Mouse (Mus musculus): ENCODE data around the gene Meaf6. TPM values are rescaled to one million over a fixed set of nuclear protein-coding genes. Genes with fewer than 3 reads are reported as not detected.

Gene Meaf6
- polyA plus RNA-seq, 1 experiment: 14.2 TPM

DNA sequence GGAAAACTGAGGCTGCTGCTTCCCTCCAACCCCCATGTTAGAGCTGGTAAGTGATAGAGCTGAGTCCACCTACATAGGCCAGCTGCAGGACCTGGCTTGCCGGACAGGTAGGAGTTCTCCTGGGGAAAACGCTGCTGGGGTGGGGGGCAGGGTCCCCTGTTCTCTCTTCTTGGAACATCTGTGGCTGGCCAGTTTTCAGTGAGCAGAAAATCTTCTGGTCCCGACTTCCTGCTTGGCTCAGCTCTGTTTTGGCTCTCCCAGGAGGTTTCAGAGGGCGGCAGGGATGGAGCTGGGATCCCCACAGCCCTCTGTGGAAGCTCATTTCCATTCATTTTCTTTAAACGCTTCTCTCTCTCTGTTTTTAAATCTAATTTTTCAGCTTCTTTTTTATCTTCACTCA, 64.5 kb downstream of the Meaf6 start:
- DNase-seq: no peak
- Histone ChIP-seq H3K4me1 (ENCODE audit: control insufficient read depth, insufficient read depth, low read length) (no peaks in the 10 kb centered on the region), H3K4me3 (replicated peaks; ENCODE audit: extremely low read depth, low read depth, low read length) (no peak overlapping the region)
- WGBS: 40% methylated on average over 5 of the region's 5 CpGs
- TF ChIP-seq CTCF (IDR thresholded peaks at IDR 0.05; ENCODE audit: insufficient read depth, low read length): no peak
- no peak for TF ChIP-seq POLR2A (IDR thresholded peaks at IDR 0.05; ENCODE audit: borderline replicate concordance, extremely low read depth, low read depth, low read length)

DNA sequence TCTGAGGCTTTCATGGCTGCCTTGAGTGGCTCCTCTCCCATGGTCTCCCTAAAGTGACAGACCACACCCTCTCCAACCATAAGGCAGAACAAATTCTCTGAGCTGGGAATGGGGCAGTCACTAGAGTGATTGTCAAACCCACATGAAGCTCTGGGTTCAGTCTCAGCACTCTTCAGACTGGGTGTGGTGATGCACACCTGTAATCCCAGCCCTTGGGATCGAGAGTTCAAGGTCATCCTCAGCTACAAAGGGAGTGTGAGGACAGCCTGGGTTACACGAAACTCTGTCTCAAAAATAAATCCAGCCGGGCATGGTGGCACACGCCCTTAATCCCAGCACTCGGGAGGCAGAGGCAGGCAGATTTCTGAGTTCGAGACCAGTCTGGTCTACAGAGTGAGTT, 67.5 kb downstream of the Meaf6 start:
- no peak overlapping the region for H3K4me3 ChIP-seq (replicated peaks; ENCODE audit: extremely low read depth, low read depth, low read length)
- no peaks in the 10 kb centered on the region for H3K4me1 ChIP-seq (ENCODE audit: control insufficient read depth, insufficient read depth, low read length)
- whole genome bisulfite sequencing: 74% methylated on average over 6 of the region's 6 CpGs
- TF ChIP-seq POLR2A (IDR thresholded peaks at IDR 0.05; ENCODE audit: borderline replicate concordance, extremely low read depth, low read depth, low read length) (no peak), CTCF (IDR thresholded peaks at IDR 0.05; ENCODE audit: insufficient read depth, low read length) (no peak)
- no peak for DNase-seq

DNA sequence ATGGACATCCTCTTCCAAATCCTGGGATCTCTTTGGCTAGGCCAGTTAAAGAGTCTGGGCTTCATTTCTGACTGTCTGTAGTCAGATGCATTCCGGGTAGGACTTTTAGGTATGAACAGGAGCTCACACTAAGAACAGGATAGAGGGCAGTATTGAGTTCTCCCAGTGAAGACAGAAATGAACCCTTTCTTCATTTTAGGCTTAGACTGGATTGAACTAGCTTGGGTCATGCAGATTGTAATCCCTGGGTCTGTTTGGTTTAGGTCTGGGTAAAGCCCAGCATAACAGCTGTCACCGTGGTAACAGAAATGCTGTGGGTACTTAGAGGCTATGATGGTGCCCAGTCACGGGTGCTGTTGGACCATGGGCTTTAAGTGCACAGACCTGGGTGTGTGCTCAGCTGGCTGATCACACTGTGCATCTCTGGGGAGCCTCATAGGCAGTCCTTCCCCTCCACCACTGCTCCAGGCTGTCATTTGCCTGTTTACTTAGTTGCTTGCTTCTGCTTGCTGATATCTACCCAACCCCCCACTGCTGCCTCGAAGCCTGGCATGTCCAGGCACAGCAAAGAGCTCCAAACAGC, 68.8 kb downstream of the Meaf6 start:
- no peak for TF ChIP-seq CTCF (IDR thresholded peaks at IDR 0.05; ENCODE audit: insufficient read depth, low read length)
- TF ChIP-seq POLR2A (IDR thresholded peaks at IDR 0.05; ENCODE audit: borderline replicate concordance, extremely low read depth, low read depth, low read length): no peak
- H3K4me1 ChIP-seq (ENCODE audit: control insufficient read depth, insufficient read depth, low read length): no peaks in the 10 kb centered on the region
- no peak for DNase-seq
- 50% methylated on average over 4 of the region's 4 CpGs for WGBS
- no peak overlapping the region for H3K4me3 ChIP-seq (replicated peaks; ENCODE audit: extremely low read depth, low read depth, low read length)

DNA sequence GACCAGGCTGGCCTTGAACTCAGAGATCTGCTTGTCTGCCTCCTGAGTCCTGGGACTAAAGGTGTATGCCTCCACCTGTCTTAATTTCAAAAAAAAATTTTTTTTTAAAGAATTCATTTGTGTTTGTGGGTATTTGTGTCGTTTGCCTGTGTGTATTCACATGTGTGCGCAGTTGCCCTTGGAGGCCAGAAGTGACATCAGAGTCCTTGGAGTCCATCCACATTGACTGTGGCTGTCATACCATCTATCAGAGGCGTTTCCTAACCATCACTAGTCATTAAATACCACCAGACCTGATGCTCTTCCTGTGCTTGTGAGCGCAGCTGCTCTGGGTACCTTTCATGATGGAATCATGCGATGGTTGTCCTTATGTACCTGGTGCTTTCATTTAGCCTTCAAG, 70.7 kb downstream of the Meaf6 start:
- 80% methylated on average over 5 of the region's 5 CpGs for WGBS
- no peak overlapping the region for H3K4me3 ChIP-seq (replicated peaks; ENCODE audit: extremely low read depth, low read depth, low read length)
- DNase-seq: no peak
- no peaks in the 10 kb centered on the region for H3K4me1 ChIP-seq (ENCODE audit: control insufficient read depth, insufficient read depth, low read length)
- TF ChIP-seq POLR2A (IDR thresholded peaks at IDR 0.05; ENCODE audit: borderline replicate concordance, extremely low read depth, low read depth, low read length): no peak

DNA sequence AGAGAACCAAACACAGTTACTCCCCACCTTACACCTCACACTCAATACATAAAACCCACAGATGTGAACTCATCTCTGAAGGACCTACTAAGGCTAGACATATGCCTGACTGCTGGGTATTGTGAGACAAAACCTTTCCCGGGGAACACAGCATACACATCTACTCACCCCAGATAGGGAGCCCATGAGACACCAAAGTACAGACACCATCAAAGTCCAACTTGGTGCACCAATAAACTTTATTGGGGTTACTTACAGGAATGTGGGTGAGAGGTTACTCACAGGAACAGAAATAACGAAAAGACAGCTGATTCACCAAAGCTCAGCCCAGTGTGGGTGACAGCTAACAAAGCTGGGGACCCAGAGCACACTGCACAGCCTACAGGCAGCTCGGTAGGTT, 72.4 kb downstream of the Meaf6 start:
- 68% methylated on average over 3 of the region's 3 CpGs for WGBS
- no peak overlapping the region for H3K4me3 ChIP-seq (replicated peaks; ENCODE audit: extremely low read depth, low read depth, low read length)
- H3K4me1 ChIP-seq (ENCODE audit: control insufficient read depth, insufficient read depth, low read length): no peaks in the 10 kb centered on the region
- TF ChIP-seq POLR2A (IDR thresholded peaks at IDR 0.05; ENCODE audit: borderline replicate concordance, extremely low read depth, low read depth, low read length): no peak
- no peak for DNase-seq

DNA sequence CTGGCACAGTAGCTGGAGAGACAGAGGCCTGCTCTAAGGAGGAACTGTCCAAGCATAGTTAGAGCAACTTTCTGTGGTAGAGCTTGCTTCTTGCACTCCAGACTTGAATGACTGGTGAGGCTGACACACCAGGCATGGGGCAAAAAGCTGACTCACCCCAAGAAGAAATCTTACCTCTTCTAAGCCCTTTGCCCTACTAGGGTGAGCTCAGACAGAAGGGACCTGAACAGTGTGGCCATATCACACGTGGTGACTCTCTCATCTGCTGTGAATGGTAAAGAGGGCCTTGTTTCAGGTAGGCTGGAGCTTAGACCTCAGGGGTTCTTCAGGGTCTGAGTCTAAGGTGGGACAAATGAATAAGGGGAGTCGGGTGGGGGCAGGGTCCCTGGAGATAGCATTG, 73.1 kb downstream of the Meaf6 start:
- no peak overlapping the region for H3K4me3 ChIP-seq (replicated peaks; ENCODE audit: extremely low read depth, low read depth, low read length)
- 76% methylated on average over 2 of the region's 2 CpGs for WGBS
- H3K4me1 ChIP-seq (ENCODE audit: control insufficient read depth, insufficient read depth, low read length): no peaks in the 10 kb centered on the region
- no peak for TF ChIP-seq POLR2A (IDR thresholded peaks at IDR 0.05; ENCODE audit: borderline replicate concordance, extremely low read depth, low read depth, low read length)
- no peak for TF ChIP-seq CTCF (IDR thresholded peaks at IDR 0.05; ENCODE audit: insufficient read depth, low read length)
- DNase-seq: no peak

DNA sequence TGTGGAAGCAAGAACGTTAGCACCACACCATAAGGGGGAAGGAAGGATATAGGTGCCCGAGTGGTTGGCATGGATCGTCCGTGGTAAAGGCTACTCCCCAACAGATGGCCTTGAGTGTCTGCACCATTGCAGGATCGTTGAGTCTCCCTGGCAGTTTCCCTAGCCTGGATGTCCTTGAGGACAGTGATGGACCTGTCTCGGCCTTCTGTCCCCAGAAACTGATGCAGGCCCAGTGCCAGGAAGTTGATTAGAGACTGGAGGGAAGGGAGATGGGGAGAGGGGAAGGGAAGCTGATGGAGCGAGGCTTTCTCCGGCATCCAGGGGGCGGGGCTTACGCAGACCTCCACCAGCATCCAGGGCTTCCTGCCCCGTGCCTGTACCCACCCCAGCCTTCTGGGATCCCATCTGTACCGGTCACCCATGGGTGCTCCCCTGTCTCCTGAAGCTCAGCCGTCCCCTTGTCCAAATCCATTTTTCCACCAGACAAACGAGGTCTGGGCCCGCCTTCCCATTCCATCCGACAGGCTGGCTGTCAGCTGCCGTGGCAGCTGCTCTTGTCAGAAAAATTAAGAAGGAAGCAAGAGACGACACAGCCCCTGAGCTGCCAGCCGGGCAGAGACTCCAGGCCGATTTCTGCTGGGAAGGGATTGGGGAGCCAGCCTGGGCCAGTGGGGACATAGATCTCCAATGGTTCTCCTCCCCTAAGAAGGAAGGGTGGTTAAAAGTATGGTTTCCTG, 73.8 kb downstream of the Meaf6 start:
- DNase-seq: no peak
- WGBS: 56% methylated on average over 20 of the region's 20 CpGs

DNA sequence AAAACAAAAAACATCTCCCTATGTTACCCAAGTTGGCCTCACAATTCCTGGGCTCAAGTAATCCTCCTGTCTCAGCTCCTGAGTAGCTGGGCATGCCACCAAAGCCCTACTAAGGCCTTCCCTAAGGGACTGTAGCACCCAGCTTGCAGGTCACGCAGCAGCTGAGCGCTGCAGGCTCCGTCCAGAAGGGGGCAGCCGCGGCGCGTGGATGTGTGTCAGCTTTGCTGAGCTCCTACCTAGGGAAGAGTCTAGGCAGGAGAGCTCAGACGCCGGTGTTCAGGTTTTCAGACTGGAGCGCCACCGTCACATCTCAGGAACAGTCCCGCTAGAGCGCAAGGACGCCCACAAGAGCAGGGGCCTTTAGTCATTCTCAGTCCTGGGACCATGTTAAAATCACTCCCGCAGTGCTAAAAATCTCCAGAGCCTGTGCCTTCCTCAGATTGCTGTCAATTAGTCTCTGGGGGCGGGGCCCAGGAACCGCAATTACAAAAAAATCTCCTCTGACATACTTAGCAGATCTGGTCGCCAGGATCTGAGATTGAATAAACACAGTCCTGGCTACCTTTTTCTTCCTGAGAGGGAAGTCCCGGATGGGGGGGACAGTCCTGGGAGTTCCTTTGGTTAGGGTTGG, 75.5 kb downstream of the Meaf6 start:
- 5% methylated on average over 19 of the region's 19 CpGs for WGBS
- Histone ChIP-seq H3K4me1 (ENCODE audit: control insufficient read depth, insufficient read depth, low read length) (no peaks in the 10 kb centered on the region), H3K4me3 (replicated peaks; ENCODE audit: extremely low read depth, low read depth, low read length) (no peak overlapping the region)
- DNase-seq: peak; percentile 83
- TF ChIP-seq CTCF (IDR thresholded peaks at IDR 0.05; ENCODE audit: insufficient read depth, low read length) (peak; percentile 80), POLR2A (IDR thresholded peaks at IDR 0.05; ENCODE audit: borderline replicate concordance, extremely low read depth, low read depth, low read length) (no peak)

More for the DNA sequence above, 73.8 kb downstream of the Meaf6 start:
- no peaks in the 10 kb centered on the region for H3K4me1 ChIP-seq (ENCODE audit: control insufficient read depth, insufficient read depth, low read length)
- TF ChIP-seq POLR2A (IDR thresholded peaks at IDR 0.05; ENCODE audit: borderline replicate concordance, extremely low read depth, low read depth, low read length) (no peak), CTCF (IDR thresholded peaks at IDR 0.05; ENCODE audit: insufficient read depth, low read length) (no peak)
- H3K4me3 ChIP-seq (replicated peaks; ENCODE audit: extremely low read depth, low read depth, low read length): no peak overlapping the region

DNA sequence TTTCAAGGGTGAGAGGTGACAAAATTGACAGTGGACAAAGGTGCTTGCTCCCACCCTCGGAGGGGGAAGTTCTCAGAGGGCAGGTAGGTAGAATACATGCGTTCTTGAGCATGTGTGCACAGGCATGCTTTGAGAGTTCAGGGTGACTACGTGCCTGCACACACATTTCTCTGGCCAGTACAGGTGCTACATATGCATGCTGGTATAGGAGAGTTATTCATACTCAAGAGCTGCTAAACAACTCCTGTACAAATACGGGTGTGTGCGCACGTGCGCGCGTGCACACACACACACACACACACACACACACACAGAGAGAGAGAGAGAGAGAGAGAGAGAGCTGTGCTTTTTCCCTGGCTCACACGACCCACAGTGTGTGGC, 76.0 kb downstream of the Meaf6 start:
- DNase-seq: no peak
- Histone ChIP-seq H3K4me3 (replicated peaks; ENCODE audit: extremely low read depth, low read depth, low read length) (no peak overlapping the region), H3K4me1 (ENCODE audit: control insufficient read depth, insufficient read depth, low read length) (no peaks in the 10 kb centered on the region)
- TF ChIP-seq POLR2A (IDR thresholded peaks at IDR 0.05; ENCODE audit: borderline replicate concordance, extremely low read depth, low read depth, low read length): no peak
- WGBS: 59% methylated on average over 10 of the region's 10 CpGs

DNA sequence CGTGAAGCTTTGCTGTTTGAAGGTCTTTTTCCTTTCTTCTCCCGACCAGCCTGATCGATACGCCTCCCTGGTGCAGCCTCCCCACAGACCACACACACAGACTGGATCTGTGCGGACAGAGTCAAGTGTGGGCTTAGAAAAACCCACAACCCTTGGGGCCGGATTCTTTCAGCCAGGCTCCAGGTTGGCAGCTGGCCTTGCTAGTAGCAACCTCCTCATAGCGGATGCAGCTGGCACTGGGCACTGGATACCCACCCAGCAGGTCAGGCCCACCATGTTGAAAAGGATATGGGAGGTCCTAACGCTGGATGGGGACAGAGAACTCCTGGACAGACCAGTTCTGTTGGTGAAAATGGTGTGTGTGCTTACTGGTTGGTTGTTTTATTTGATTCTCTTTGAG, 76.5 kb downstream of the Meaf6 start:
- Histone ChIP-seq H3K4me3 (replicated peaks; ENCODE audit: extremely low read depth, low read depth, low read length) (no peak overlapping the region), H3K4me1 (ENCODE audit: control insufficient read depth, insufficient read depth, low read length) (no peaks in the 10 kb centered on the region)
- 54% methylated on average over 8 of the region's 8 CpGs for WGBS
- no peak for DNase-seq
- no peak for TF ChIP-seq CTCF (IDR thresholded peaks at IDR 0.05; ENCODE audit: insufficient read depth, low read length)
- TF ChIP-seq POLR2A (IDR thresholded peaks at IDR 0.05; ENCODE audit: borderline replicate concordance, extremely low read depth, low read depth, low read length): no peak
